Mouse (Mus musculus) hindbrain, embryonic 16.5 days (tissue): ENCODE measurements around the gene Elf3. TPM values are rescaled to one million over a fixed set of nuclear protein-coding genes. Genes with fewer than 3 reads are reported as not detected.

Source experiments
- ATAC-seq: fragments of 200-750 bp; cut with Nextera tagmentation; 2 replicates; pipeline ENCODE4 v1.8.0; 2017; ENCODE audit warnings: moderate TSS enrichment, moderate library complexity
- H3K27ac ChIP-seq: fragments of 300-500 bp; sonication (generic); 2 replicates; pipeline ENCODE4 v1.5.1; 2014; ENCODE audit warnings: low read depth, mild to moderate bottlenecking, control low read depth, low read length, moderate library complexity
- H3K27me3 ChIP-seq: fragments of 300-500 bp; sonication (generic); replicated peaks from 2 replicates; pipeline ENCODE4 v1.6.1; 2014; ENCODE audit warnings: low read length; ENCODE audit not compliant: control insufficient read depth, insufficient read depth
- H3K36me3 ChIP-seq: fragments of 300-500 bp; sonication (generic); 2 replicates; pipeline ENCODE4 v1.6.1; 2014; ENCODE audit warnings: mild to moderate bottlenecking, low read length, moderate library complexity, mixed read lengths; ENCODE audit not compliant: control insufficient read depth, insufficient read depth
- H3K4me1 ChIP-seq: fragments of 300-500 bp; sonication (generic); 2 replicates; pipeline ENCODE4 v1.6.1; 2014; ENCODE audit warnings: low read depth, low read length; ENCODE audit not compliant: control insufficient read depth, insufficient read depth
- H3K4me2 ChIP-seq: fragments of 300-500 bp; sonication (generic); 2 replicates; pipeline ENCODE4 v1.6.1; 2014; ENCODE audit warnings: mild to moderate bottlenecking, low read length, control low read depth, moderate library complexity
- H3K4me3 ChIP-seq: fragments of 300-500 bp; sonication (generic); 2 replicates; pipeline ENCODE4 v1.5.1; 2014; ENCODE audit warnings: mild to moderate bottlenecking, low read length, control low read depth, moderate library complexity
- H3K9ac ChIP-seq: fragments of 300-500 bp; sonication (generic); 2 replicates; pipeline ENCODE4 v1.6.1; 2014; ENCODE audit warnings: low read depth, mild to moderate bottlenecking, control low read depth, low read length, moderate library complexity
- H3K9me3 ChIP-seq: fragments of 300-500 bp; sonication (generic); 2 replicates; pipeline ENCODE4 v1.6.1; 2014; ENCODE audit warnings: mild to moderate bottlenecking, low read length, moderate library complexity; ENCODE audit not compliant: control insufficient read depth
- WGBS: fragments of 180-500 bp; shearing (Covaris S2); extraction: QIAGEN DNeasy Blood & Tissue Kit; methylation state at CpG from one replicate; pipeline ENCODE4 v1.1.7; 2014; 5-methylcytosine and 5-hydroxymethylcytosine counted together
- polyA plus RNA-seq: library from polyadenylated mRNA; unstranded; fragments of >200 nt; fragmentation: Nextera tagmentation; extraction: Ambion mirVana; gene quantifications from 2 replicates; pipeline ENCODE4 v1.2.1, GENCODE M21; 2015

The Elf3 gene
- polyA plus RNA-seq, 1 experiment from 2014 or later: 0.28 TPM

- Histone ChIP-seq H3K27ac (no peak overlapping the region), H3K9me3 (no peaks in the 10 kb centered on the region), H3K9ac (no peak overlapping the region), H3K4me1 (no peaks in the 10 kb centered on the region), H3K4me2 (no peak overlapping the region), H3K4me3 (no peak overlapping the region), H3K36me3 (no peaks in the 10 kb centered on the region), H3K27me3 (no peaks in the 10 kb centered on the region)
- 74% methylated on average over 4 of the region's 4 CpGs for WGBS
- ATAC-seq: no peak
Measured at GRCm38 (mm10) chr1:135205257-135205656, 53.1 kb downstream of the Elf3 start.

- Histone ChIP-seq H3K4me3 (no peak overlapping the region), H3K27me3 (no peaks in the 10 kb centered on the region), H3K9ac (no peak overlapping the region), H3K36me3 (no peaks in the 10 kb centered on the region), H3K4me2 (no peak overlapping the region), H3K9me3 (no peaks in the 10 kb centered on the region), H3K4me1 (peaks cover under 1% of the 10 kb centered on the region; the same call in 1 of the 2 replicates), H3K27ac (no peak overlapping the region)
- no peak for ATAC-seq
- WGBS: 45% methylated on average over 12 of the region's 12 CpGs
Measured at GRCm38 (mm10) chr1:135204196-135205126, 53.9 kb downstream of the Elf3 start.

Other genes with a start within 250 kb of the Elf3 start
- gene Lgr6, start 153.3 kb downstream of the Elf3 start, polyA plus RNA-seq: 1.4 and 1.7 TPM in 2 replicates
- 0.24 and 0.30 TPM in 2 replicates for gene Ptpn7, start 125.9 kb downstream of the Elf3 start, polyA plus RNA-seq
- gene Arl8a, start 111.7 kb downstream of the Elf3 start, polyA plus RNA-seq: 329 and 392 TPM in 2 replicates
- gene Gpr37l1, start 90.9 kb downstream of the Elf3 start, polyA plus RNA-seq: 2.7 and 6.1 TPM in 2 replicates
- gene Rnpep, start 25.5 kb upstream of the Elf3 start, polyA plus RNA-seq: 94.1 and 105 TPM in 2 replicates
- gene Timm17a, start 55.2 kb upstream of the Elf3 start, polyA plus RNA-seq: 166 and 193 TPM in 2 replicates
- gene Lmod1, start 66.2 kb upstream of the Elf3 start, polyA plus RNA-seq: 0.28 and 0.46 TPM in 2 replicates
- 130 and 135 TPM in 2 replicates for gene Shisa4, start 116.7 kb upstream of the Elf3 start, polyA plus RNA-seq
- gene Ipo9, start 171.9 kb upstream of the Elf3 start, polyA plus RNA-seq: 102 and 109 TPM in 2 replicates